Mouse (Mus musculus) thymus, postnatal 0 days (tissue): ENCODE measurements around the gene Tapbpl. TPM values are rescaled to one million over a fixed set of nuclear protein-coding genes. Genes with fewer than 3 reads are reported as not detected.

Source experiments
- DNase-seq: peaks from one replicate; pipeline ENCODE4 v3.0.0-alpha.2; 2015; ENCODE audit warnings: low spot score
- polyA plus RNA-seq: library from polyadenylated mRNA; unstranded; fragments of >200 nt; fragmentation: Nextera tagmentation; extraction: Ambion mirVana; gene quantifications from 2 replicates; pipeline ENCODE4 v1.2.1, GENCODE M21; 2015

Tapbpl gene
- polyA plus RNA-seq, 1 experiment from 2014 or later: 53.1 TPM

DNA sequence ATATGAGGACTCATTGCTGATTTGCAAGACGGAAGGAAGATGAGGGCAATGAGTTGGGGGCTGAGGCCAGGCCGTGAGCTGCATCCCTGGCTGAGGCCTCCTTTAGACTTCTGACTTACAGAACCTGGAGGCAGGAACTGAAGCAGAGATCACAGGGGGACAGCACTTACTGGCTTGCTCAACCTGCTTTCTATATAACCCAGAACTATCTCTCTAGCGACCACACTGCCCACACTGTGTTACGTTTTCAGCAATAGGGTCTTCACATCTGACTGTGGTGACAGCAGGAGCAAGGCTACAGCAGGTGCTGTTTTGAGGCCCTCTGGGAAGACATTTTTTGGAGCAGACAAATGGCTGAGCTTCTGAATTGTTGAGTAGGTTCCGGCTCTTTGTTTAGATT, 9.0 kb upstream of the Tapbpl start:
- peak; percentile 54 for DNase-seq

DNA sequence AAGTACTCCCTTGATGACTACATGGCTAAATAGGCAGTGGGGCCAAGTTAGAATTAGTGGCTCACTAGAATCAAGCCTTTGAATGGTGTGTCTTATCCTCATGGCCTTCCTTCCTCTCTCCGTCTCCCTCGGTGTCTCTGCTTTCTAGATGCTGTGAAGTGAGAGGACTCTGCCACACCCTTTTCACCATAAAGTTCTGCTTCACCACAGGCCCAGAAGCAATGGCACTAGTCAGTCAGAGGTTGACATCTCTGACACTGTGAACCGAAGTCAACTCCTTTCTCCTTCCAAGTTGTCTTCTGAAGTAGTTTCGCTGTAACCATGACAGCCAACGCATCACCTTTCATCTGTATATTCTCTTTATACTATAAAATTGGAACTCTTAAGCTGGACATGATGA, 7.9 kb upstream of the Tapbpl start:
- DNase-seq: no peak

DNA sequence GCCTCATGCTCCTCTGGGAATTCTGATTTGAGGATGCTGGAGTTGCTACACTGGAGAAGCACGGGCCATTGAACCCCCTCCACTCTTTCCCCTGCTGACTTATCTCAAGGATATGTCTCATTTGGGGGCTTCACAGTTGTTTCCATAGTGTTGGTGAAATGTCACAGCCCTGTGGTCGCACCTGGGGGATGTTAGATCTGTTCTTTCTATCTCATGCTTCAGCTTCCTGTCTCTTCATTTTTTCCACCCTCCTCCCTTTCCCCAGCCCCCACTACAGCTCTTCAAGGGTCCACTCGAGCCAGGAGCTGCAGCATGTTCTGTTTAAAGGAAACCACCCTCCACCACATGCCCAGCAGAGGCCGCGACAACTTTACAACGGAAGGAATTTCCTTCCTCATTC, 6.7 kb upstream of the Tapbpl start:
- DNase-seq: peak; percentile 88

DNA sequence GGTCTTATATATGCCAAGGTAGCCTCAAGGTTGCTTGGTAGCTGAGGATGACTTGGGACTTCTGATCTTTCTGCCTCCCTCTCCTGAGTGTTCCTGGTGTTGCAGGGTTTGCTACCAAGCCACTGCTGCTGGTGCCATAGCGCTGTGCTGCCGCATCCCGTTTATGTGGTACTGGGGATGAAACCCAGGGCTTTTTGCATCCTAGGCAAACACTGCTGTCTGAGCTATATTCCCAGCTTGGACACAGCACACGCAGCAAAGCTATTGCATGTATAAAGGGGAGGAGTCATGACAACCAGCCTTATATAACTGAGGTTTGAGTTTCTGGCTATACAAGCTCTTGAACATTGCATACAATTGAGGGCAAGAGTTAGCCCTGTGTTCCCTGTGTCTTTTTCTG, 5.8 kb upstream of the Tapbpl start:
- DNase-seq: peak; percentile 52

DNA sequence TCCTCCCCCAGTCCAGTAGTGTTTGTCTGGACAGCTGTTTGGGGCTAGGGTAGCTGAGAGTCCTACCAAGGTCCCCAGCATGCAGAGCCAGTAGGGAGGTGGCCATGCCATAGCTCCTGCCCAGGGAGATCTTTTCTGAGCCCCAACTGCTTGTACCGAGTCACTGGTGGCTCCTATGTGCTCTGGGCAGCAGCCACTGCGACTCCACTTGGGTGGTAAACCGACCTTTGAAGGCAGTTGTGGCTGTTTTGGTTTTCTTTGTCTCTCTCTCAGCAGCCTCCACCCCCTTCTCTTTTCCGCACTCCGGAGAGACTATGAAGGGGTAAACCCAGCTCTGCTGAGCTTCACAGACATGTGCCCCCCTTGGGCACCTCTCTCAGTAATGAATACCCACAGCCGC, 5.1 kb upstream of the Tapbpl start, which contains the start of gene Cd27:
Cd27 (minus strand) TSS at position 229 of the 400 bp plus-strand sequence.
- peak; percentile 83 for DNase-seq

DNA sequence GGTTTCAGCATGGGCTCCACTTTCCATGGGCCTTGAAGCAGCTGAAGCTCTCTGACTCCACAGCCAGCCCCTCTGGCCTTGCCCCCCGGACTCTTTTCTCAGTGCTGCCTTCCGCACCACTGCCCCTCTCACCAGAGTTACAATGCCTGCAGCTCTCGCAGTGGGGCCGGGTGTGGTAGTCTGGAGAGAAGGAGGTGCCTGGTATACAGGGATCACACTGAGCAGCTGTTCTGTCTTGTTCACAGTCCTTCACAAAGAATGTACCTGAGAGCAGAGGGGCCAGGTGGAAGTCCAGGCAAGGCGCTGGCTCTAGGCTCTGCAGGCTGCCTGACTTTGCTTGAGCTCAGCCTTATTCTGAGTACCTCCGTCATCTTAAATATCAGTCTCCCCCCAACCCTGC, 4.7 kb upstream of the Tapbpl start:
- peak; percentile 49 for DNase-seq

DNA sequence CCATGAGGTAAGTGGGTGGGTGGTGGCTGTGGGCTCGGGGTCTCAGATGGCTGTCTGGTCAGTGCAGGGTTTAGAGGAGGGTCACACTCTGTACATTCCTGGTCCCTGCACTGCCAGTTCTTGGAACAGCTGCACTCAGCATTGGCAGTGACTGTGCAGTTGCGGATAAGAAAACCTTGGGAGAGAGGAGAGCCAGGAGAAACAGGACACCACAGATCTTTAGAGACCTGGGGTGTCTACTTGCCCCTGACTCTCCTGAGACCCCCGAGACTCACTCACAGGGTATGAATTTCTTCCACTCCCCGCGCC, 2.8 kb upstream of the Tapbpl start:
- DNase-seq: no peak

DNA sequence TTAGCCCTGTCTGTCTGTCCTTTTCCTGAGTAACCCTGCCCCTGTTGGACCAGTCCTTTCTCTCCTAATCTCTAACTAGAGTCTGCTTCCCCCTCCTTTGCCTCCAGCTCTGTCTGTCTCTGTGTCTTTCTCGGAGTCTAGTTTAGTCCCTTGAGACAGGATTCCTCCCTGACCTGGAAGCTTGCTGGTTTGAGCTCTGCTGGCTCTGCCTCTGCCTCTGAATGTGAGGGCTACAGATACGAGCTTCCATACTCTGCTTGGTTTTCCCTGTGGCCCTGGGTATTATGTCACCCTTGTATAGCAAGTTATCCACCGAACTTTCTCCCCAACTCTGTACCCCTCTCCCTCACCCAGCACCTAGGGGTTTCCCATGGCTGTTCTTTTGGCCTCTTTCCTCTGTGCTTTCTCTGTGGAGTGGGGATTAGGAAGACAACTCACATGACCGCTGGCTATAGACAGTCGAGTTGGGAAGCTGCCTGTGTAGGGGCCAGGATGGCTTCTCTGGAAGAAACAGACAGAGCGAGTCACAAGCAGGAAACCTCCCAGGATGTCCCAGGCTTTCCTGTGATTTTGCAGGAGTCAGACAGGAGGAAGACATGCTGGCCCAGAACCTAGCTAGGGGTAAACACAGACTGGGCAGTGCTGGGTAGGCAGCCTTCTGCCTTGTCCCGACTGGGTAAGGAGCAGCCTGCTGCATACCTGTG, 2.3 kb upstream of the Tapbpl start:
- no peak for DNase-seq

DNA sequence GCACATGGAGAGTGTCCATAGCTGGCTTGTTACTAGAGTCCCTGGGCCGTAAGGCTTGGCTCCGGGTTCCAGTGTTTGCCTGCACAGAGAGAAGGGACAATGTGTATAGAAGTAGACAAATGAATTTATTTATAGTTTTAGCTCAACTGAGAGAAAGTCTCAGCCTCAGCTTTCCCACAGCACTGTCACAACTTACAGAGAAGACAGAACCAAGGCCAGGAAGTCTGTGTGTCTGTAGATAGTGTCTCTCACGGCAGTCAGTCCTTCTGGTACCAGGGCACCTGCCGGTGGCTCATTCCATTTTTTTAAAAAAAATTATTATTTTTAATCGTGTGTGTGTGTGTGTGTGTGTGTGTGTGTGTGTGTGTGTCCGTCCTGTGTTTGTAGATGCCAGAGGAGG, 856 bp upstream of the Tapbpl start:
- DNase-seq: no peak

DNA sequence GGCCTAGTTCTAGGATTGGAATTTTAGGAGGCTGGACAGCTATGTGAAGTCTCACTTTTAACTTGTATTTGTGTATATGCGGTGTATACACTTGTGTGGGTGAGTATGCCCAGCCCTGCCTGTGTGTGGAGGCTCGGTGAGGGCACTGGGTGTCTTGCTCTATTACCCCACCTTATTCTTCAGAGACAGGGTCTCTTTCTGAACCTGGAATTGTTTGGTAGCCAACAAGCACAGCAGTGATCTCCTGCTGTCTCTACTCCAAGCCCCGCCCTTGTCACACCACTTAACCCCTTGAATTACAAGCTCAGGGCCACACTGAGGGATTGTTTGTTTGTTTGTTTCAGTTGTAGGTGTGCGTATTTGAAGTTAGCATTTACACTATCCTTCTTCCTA, 381 bp upstream of the Tapbpl start:
- no peak for DNase-seq

DNA sequence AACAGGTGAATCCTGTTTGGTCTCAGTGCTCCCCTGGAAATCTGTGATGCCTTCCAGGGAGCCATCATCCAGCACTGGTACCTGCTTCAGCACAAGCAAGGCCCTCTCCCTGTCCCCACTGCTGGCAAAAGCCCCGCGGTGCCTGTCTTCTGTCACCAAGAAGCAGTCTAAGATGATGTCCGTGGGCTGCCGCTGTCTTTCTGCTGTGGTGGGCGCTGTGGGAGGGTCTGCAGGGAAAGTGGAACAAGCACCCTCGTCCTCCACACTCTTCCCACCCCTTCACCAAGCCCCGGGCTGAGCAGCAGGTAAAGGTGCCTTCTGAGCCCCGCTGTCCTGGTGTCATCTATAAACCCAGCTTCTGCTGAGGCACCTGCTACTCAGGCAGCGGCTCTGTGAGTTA, 1.1 kb downstream of the Tapbpl start:
- DNase-seq: peak; percentile 42

DNA sequence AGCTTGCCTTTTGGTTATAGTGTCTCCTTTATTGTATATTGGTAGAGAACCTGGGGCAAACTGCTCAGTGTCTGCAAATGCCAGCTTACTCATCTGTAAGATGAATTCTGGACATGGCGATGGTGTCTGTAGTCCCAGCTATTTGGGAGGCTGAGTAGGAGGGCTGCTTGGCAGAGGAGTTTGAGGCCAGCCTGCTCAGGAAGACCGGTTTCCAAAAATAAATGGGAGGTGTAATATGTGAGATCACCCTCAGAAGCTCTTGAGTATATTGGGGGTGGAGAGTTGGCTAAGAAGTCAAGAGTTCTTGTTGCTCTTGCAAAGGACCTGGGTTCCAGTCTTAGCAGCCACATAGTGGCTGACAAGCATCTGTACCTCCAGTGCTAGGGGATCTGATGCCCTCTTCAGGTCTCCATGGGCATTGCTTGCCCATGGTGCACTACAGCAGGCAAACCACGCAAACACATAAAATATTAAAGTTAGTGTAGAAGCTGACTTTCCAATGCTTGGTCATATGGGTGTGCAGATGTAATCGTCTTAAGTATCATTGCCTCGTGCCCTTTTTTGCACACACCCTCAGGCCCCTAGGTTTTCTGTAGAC, 6.0 kb downstream of the Tapbpl start:
- peak; percentile 58 for DNase-seq

DNA sequence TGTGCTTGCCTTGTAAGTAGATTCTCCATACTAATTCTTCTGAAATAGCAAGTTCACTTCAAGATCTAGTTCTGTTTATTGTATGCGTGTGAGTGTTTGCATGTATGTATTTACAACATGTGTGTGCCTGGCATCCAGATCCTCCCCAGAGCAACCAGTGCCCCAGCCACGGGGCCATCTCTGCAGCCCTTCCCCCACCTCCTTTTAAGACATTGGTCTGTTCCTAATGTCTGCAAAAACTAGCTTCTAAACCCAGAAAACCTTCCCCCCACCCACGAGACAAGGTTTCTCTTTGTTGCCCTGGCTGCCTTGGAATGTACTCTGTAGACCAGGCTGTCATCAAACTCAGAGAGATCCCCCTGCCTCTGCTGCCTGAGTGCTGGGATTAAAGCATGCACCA, 9.1 kb downstream of the Tapbpl start:
- no peak for DNase-seq

DNA sequence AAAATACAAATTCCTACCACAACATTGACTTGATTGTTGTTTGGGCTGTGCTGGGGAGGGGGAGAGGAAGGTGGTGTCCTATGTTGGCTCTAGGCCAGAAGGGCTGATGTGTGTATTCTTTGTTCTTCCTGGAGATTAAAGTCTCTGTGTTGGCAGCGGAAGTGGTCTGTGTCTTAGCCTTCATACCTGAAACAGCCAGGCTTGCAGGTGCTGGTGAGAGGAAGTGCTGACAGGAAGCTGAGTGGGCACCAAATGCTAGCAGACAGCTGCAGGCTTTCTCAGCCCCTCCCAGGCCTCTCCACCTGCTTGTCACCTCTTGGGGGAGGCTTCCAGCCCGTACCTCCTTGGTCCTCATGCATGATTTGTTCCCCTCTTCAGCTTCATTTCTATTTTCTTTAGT, 9.5 kb downstream of the Tapbpl start:
- DNase-seq: peak; percentile 97

DNA sequence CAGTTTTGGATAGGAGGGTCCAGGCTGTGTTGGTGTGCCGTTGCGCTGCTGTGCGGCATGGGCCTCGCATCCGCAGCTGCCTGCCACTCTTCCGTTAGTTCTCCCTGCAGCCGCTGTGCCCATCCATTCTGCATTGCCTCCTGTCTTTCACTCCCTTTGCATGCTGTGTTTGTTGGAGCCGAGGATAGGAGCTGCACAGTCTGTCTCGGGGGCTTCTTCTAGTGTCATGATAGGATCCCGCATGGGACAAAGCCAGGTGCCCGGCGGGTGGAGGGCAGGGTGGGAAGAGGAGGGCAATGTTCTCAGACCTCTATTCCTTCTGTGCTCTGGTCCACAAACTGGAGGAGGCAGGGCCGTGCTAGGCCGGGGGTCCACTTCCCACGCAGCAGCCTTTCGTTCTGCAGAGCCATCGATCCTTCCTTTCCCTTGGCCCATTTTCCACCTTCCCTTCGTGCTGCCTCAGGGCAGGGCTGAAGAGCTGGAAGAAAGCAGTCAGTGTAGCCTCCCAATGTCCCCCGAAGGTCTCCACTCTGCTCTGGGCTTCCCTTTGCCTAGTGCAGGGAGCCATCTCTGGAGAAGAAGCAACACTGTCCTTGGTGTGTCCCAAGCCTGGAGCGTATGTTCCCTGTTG, 10.4 kb downstream of the Tapbpl start:
- peak; percentile 17 for DNase-seq

DNA sequence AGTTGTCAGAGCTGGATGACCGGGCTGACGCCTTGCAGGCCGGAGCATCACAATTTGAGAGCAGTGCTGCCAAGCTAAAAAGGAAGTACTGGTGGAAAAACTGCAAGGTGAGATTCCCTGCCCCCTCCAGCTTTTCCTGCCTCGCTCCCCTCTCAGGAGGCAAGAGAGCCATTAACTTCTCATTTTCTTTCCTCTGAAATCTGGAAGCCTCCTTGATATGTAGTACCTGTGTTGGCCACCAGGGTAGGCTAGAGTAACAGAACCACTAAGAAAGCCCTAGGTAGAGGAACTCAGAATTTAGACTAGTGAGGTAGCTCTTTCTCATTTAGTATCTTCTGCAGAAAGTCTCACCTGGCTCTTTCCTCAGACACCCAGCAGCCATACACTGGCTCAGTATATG, 12.7 kb downstream of the Tapbpl start:
- DNase-seq: peak; percentile 86

DNA sequence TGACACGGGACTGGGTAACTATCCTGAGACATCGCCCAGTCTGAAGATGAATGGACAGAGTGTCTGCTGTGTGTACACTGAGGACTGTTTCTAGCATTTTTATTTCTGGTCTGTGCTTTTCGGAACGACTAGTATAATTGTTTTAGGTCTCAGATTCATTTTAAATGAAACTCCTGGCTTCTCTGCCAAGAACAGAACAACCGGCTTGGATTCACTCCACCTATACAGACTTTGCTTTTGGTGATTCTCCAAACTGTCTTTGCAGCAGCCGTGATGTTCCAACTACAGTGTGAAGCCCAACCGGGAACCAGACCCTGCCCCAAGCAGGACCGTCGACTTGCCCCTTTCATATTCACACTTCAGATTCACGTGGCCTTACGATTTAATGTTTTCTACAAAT, 13.8 kb downstream of the Tapbpl start:
- DNase-seq: no peak

DNA sequence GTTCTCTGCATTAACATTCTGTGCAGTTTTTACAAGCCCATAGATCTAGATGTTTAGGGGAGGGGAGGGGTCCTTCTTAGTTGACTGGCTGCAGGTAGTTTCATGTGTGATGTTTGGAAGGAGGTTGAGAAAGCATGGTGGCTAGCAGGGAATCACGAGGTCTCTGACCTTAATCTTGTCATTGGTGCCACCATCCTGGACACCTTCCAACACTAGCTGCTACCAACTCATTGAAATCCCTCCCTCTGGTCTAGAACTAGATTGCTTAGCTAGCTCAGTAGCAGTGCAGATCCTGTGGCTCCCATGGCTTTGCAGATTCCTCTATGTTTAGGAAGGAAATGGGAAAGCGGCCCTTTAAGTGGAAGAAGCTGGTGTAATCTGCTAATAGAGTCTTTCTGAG, 14.8 kb downstream of the Tapbpl start:
- DNase-seq: peak; percentile 4

DNA sequence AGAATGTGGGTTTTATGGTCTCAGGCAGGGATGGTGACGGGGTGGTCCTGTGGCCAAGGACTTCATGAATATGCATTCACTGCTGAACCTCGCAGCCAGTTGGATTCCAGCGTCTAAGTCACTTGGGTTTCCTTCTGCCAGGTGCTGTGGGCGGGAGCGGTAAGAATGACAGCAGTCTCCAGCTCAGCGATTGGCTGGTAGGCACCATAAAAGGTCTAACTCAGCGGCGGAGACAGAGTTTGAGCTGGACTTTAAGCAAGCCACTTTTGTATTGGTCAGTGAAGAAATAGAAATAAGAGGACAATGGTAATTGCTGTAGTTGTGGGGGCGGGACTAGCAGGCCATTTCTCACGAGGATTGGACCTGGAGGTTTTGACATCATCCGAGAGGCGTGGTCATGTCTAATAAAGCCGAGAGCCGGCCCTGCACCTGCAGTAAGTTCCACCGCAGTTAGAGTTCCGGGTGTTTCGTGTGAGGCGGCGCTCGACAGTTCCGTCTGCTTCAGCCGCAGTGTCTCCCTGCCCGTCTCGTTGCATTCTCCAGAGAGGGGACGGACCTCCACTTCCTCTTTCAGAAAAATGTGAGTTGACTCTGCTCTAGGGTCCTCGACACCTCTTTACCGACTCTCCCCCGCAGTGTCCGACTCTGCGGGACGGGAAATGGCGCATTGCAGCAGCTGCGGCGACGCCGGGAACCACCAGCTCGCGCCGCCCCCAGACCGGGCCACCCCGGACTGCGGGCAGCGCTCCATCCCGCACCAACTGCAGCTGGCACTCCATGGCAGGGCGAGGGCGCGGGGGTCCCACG, 16.3 kb downstream of the Tapbpl start, which contains the start of gene Vamp1:
Vamp1 (plus strand) TSS at position 404 of the 807 bp plus-strand sequence.
- peak; percentile 93 for DNase-seq

DNA sequence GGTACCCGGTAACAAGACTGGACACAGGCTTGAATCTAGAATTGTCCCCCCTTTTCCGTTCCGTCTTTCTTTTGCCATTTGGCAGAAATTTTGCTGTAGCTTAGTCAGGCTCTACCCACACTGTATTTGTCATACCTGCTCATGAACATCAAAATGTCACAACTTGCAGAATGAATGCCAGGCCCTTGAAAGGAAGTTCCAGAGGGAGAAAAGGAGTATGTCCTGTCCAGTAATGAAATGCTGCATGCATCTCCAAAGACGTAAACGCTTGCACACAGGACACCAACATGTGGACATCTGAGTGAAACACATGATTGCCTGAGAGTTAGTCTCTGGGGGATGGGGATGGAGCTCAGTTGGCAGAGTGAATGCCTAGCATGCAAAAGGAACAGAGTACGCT, 17.9 kb downstream of the Tapbpl start:
- no peak for DNase-seq

DNA sequence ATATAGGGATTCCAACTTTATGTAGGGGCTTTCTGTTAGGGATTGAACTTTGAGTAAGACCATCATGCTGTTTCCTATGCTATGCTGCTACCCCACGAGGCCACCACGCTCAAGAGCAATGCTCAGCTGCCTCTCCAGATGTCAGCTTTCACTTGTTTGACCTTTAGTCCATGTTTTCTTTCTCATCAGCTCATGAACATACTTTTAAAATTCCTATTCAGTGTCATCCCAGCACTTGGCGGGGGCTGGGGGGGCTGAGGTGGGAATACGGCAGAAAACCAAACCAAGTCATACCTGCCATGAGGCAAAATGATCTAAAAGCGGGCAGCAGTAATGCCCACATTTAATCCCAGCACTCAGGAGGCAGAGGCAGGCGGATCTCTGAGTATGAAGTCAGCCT, 18.5 kb downstream of the Tapbpl start:
- DNase-seq: no peak

DNA sequence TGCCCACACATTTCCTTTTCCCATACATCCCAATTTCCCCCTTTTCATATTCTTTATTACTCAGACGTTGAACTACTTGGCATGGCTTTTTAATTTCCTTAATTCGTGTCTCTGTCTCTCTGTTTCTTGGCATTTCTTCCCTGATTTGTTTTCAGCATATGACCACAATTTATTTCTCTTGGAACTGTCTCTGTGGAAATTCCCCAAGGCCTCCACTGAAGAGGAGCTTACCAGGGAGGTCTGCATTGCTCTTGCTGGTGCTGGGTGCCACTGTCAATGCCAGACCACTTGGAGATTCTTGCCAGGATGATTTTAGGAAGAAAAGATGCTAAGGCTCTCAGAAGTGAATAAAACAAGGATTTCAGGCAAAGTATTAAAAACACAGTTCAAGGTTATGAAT, 19.0 kb downstream of the Tapbpl start:
- no peak for DNase-seq
